Mouse (Mus musculus) kidney, adult 2 months (tissue): Measurements from ENCODE around the gene Adgrd1. TPM values are rescaled to one million over a fixed set of nuclear protein-coding genes. Genes with fewer than 3 reads are reported as not detected.

Experiments
- DNase-seq: peaks from one replicate; pipeline ENCODE4 v3.0.0; 2021
- H3K27ac ChIP-seq: fragments of 200-500 bp; 2 replicates; pipeline ENCODE4 v1.5.1; 2012; ENCODE audit warnings: low read depth, low read length, control low read depth, inconsistent platforms; ENCODE audit not compliant: insufficient read depth
- H3K27me3 ChIP-seq: fragments of 200-500 bp; replicated peaks from 2 replicates; pipeline ENCODE4 v1.6.1; 2012; ENCODE audit warnings: mild to moderate bottlenecking, moderate library complexity, low read length, inconsistent platforms; ENCODE audit not compliant: control insufficient read depth, insufficient read depth
- H3K36me3 ChIP-seq: fragments of 200-500 bp; 2 replicates; pipeline ENCODE4 v1.6.1; 2012; ENCODE audit warnings: mild to moderate bottlenecking, moderate library complexity, low read length, inconsistent platforms; ENCODE audit not compliant: control insufficient read depth, insufficient read depth
- H3K4me1 ChIP-seq: fragments of 200-500 bp; 2 replicates; pipeline ENCODE4 v1.6.1; 2011; ENCODE audit warnings: low read length; ENCODE audit not compliant: control insufficient read depth, insufficient read depth
- H3K4me3 ChIP-seq: fragments of 200-500 bp; 2 replicates; pipeline ENCODE4 v1.5.1; 2011; ENCODE audit warnings: mild to moderate bottlenecking, low read depth, low read length, control low read depth; ENCODE audit not compliant: insufficient read depth
- CTCF ChIP-seq: fragments of 200-500 bp; conservative IDR thresholded peaks from 2 replicates; pipeline ENCODE4 v1.5.1; 2011; ENCODE audit warnings: low read depth, mild to moderate bottlenecking, control low read depth, low read length, moderate library complexity, mixed read lengths; ENCODE audit not compliant: insufficient read depth, insufficient read length
- POLR2A ChIP-seq: fragments of 200-500 bp; IDR thresholded peaks from one replicate; pipeline ENCODE4 v1.6.1; 2011; ENCODE audit warnings: low read depth, low read length, control low read depth
- WGBS: fragments of 180-500 bp; shearing (Covaris S2); methylation state at CpG from one replicate; pipeline ENCODE4 v1.1.7; 2018; 5-methylcytosine and 5-hydroxymethylcytosine counted together
- polyA plus RNA-seq: library from polyadenylated mRNA; depleted of rRNA; stranded (reverse); fragments of >200 nt; gene quantifications from 2 replicates; pipeline ENCODE4 v1.2.3, GENCODE M21; 2012

The Adgrd1 gene
- polyA plus RNA-seq, 1 experiment, result 1.1 TPM

- TF ChIP-seq POLR2A, result no peak
- TF ChIP-seq CTCF, result peak; percentile 71
- H3K27ac ChIP-seq, result no peak overlapping the region
- WGBS, result 5% methylated on average over 21 of the region's 21 CpGs
- H3K36me3 ChIP-seq, result no peaks in the 10 kb centered on the region
- H3K4me3 ChIP-seq, result no peak overlapping the region
- no peaks in the 10 kb centered on the region for H3K27me3 ChIP-seq
- H3K4me1 ChIP-seq, result no peaks in the 10 kb centered on the region
- DNase-seq, result peak; percentile 69
Observed at GRCm38 (mm10) chr5:129063037-129063791, 33.3 kb upstream of the Adgrd1 start.

GRCm38 (mm10) chr5:129063792-129064087 lies 32.8 kb upstream of the Adgrd1 start:
- no peak overlapping the region for H3K27ac ChIP-seq
- TF ChIP-seq CTCF (no peak), POLR2A (no peak)
- 33% methylated on average over 8 of the region's 8 CpGs for WGBS
- DNase-seq, result no peak
- no peaks in the 10 kb centered on the region for H3K27me3 ChIP-seq
- H3K36me3 ChIP-seq, result no peaks in the 10 kb centered on the region
- no peaks in the 10 kb centered on the region for H3K4me1 ChIP-seq
- H3K4me3 ChIP-seq, result no peak overlapping the region

DNA sequence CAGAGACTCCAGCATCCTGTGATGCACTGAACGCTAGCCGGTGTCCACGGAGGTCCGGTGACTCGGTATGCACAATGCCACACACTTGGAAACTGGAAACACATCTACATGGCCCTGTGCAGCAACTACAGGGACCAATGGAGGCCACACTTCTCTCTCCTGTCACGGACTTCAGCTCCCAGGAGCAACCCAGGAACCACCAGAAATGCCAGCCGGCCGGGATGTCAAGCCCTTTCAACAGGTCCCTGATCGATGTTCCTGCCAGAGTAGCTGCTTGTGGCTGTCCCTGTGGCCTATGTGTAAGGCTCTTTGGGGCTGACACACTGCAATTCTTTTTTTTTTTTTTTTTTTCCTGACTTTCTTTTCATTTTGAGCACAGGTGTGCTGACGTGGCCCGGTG lies 32.4 kb upstream of the Adgrd1 start:
- H3K4me3 ChIP-seq, result no peak overlapping the region
- WGBS, result 63% methylated on average over 11 of the region's 11 CpGs
- TF ChIP-seq CTCF, result no peak
- TF ChIP-seq POLR2A, result no peak

DNA sequence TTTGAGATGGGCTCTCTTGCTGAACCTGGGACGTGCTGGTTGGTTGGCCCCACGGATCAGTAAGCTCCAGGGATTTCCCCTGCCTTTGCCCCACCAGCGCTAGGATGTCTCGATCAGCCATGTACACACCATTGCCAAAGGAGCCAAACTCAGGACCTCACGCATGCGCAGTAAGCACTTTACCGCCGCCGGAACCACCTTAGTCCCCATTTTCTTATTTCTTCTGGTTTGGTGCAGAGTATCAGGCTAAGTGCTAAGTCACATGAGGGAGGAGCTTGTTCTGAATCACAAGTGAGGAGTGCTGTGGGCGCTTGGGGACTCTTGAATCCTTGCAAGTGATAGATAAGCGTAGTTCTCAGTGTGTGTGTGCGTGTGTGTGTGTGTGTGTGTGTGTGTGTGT lies 31.2 kb upstream of the Adgrd1 start:
- Histone ChIP-seq H3K36me3 (no peaks in the 10 kb centered on the region), H3K4me3 (no peak overlapping the region), H3K27ac (no peak overlapping the region), H3K4me1 (no peaks in the 10 kb centered on the region), H3K27me3 (no peaks in the 10 kb centered on the region)
- TF ChIP-seq CTCF (no peak), POLR2A (no peak)
- WGBS, result 75% methylated on average over 12 of the region's 12 CpGs
- no peak for DNase-seq

More for the DNA sequence above, 32.4 kb upstream of the Adgrd1 start:
- Histone ChIP-seq H3K36me3 (no peaks in the 10 kb centered on the region), H3K4me1 (no peaks in the 10 kb centered on the region), H3K27me3 (no peaks in the 10 kb centered on the region), H3K27ac (no peak overlapping the region)
- no peak for DNase-seq

DNA sequence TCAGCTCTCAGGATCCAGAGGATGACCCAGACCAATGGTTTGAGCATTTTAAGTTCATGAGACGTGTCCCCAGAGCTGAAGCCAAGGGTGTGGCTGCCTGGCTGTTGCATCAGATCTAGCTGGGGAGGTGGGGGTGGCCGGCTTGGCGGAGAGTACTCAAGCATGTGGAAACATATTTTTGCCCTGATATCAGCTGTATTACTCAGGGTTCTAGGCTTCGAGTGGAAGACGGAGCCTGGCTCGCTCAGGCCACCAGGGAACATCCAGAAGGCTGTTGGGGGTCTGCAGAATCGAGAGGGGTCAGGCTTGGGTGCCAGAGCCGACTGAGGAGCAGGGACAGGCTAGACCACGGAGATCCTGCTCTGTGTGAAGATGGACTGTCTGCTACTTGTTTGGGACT lies 30.6 kb upstream of the Adgrd1 start:
- H3K4me1 ChIP-seq, result no peaks in the 10 kb centered on the region
- H3K4me3 ChIP-seq, result no peak overlapping the region
- no peaks in the 10 kb centered on the region for H3K36me3 ChIP-seq
- H3K27me3 ChIP-seq, result no peaks in the 10 kb centered on the region
- no peak overlapping the region for H3K27ac ChIP-seq
- peak; percentile 8 for DNase-seq
- TF ChIP-seq CTCF, result no peak
- no peak for TF ChIP-seq POLR2A
- WGBS, result 59% methylated on average over 9 of the region's 9 CpGs

DNA sequence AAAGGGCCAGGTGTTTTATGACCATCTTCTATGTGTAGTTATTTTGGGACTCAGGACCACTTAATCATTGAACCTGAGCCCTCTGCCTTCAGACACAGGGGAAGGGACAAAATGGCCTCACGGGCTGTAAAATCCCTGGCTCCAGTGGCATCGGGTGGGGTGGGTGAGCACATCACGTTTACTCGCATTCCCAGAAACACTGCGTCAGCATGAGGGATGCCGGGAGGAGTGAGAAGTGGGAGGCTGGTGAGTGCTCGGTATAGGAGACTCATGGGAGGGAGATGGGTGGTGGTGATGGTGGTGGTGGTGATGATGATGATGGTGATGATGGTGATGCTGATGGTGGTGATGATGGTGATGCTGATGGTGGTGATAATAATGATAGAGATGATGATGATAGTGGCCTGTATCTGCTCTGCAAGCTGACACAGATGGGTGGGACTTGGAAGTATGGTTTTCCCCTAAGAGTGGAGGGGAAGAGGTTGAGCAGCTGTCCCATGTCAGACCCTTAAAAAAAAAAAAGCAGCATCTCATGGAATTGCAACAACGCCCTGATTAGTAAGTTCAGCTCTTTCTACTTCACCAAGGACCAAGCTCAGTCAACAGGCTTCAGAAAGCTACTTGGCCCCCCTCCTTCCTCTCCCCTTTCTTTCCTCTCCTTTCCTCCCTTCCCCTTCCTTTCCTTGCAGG lies 29.9 kb upstream of the Adgrd1 start:
- H3K4me3 ChIP-seq, result no peak overlapping the region
- no peak for TF ChIP-seq CTCF
- TF ChIP-seq POLR2A, result no peak
- DNase-seq, result no peak
- no peaks in the 10 kb centered on the region for H3K27me3 ChIP-seq
- 41% methylated on average over 8 of the region's 8 CpGs for WGBS
- no peaks in the 10 kb centered on the region for H3K4me1 ChIP-seq
- no peak overlapping the region for H3K27ac ChIP-seq
- no peaks in the 10 kb centered on the region for H3K36me3 ChIP-seq

- Histone ChIP-seq H3K36me3 (no peaks in the 10 kb centered on the region), H3K27ac (no peak overlapping the region), H3K4me3 (no peak overlapping the region), H3K27me3 (no peaks in the 10 kb centered on the region), H3K4me1 (no peaks in the 10 kb centered on the region)
- WGBS, result 50% methylated on average over 13 of the region's 13 CpGs
- TF ChIP-seq POLR2A (no peak), CTCF (no peak)
- DNase-seq, result no peak
Observed at GRCm38 (mm10) chr5:129067231-129067834, 29.2 kb upstream of the Adgrd1 start.
